Mouse (Mus musculus): ENCODE measurements around the gene Slc22a18.
A peak's percentile ranks its signal among the peaks of the same experiment; 100 is the strongest.

Slc22a18 gene

GRCm38 (mm10) chr7:143473347-143474101, at the start of gene Slc22a18:
TSS of gene Slc22a18 (plus strand) at chr7:143473736.
- DNase-seq (ENCODE audit: low read depth): no peak

GRCm38 (mm10) chr7:143428142-143428813, 45.3 kb upstream of the Slc22a18 start:
- DNase-seq (ENCODE audit: low read depth): no peak

- DNase-seq (ENCODE audit: low read depth): no peak
These were observed 44.6 kb upstream of the Slc22a18 start for GRCm38 (mm10) chr7:143428814-143429499.

DNA sequence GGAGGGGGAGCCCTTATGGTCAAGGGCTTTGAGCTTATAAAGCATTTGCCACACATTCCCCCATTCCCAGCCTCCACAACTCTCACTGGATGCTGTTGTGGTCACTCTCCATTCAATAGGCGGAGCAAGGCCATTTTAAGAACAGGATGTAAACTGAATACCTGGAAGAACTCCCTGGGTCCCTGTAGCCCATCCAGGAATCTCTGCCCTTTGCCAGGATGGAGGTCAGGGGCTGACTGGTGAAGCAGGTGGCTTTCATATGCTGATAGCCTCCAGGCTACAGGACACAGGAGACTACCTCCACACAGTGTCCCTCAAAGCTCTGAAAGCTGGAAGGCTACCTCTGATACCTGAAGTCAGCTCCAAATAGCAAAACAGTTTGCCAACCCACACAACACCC, 40.9 kb upstream of the Slc22a18 start:
- no peak for DNase-seq (ENCODE audit: low read depth)

DNA sequence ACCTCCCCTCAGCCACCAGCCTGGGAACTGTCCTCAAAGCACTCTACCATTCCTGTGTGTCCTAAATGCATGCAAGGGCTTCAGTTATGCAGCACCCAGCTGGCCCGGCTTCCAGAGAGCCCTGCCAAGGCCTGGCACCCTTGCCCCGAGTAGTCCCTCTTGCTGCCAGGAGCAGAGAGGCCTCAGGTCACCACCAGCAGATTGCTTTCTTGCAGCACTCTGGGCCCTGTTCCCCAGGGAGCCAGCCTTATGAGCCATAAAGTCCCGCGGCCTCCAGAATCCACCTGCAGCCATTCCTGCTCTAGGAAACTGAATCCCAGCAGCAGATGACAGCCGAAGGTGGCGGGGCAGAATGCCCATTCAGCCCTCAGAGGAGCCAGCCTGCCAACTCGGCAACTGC, 40.2 kb upstream of the Slc22a18 start:
- no peak for DNase-seq (ENCODE audit: low read depth)

DNA sequence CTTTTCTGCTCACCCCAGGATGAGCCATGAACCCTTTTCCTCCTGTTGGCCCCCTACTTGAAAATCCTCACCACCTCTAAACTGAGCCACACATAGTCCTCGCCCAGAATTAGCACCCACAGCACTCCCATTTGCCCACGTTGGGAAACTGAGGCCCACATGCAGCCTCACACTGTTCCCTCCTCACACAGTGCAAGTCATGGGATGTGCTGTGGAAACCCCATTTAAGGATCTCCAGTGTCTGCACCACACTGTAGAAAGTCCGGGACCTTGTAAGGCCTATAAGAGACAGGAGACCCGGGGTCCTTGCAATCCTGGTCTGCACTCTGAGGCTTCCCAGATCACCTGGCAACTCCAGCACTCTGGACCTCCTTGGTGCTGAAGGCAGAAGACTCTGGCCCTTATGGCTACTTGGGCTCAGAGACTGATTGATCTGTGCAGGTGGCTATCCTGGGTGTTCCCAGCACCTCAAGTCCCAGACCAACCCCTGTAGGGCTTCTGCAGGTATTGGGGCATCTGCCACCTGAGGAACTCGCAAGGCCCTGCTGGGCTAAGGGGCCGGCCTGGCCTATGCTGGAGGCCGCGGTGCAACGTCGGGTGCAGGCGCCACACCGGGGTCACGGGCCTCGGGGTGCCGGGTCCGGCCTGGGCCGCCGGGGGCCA, 36.2 kb upstream of the Slc22a18 start:
- no peak for DNase-seq (ENCODE audit: low read depth)

- no peak for DNase-seq (ENCODE audit: low read depth)
These were observed 35.5 kb upstream of the Slc22a18 start for GRCm38 (mm10) chr7:143437894-143438581.

DNA sequence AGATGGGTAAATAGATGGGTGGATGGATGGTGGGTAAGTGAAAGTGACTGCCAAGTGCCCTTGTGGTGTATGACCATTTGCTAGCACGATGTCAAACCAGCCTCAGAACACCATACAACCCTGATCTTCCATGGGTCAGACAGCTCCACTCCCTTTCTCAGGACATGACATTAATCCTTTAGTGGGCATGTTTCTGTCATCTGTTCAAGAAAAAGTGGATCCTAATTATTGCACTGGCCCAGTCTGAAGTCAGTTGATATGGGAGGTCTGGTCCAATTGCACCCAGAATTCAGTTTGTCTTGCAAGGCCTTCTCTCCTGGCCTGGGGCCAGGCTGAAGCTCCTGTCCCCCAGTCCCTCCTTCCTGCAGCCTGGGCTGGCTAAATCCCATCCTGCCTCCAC, 34.6 kb upstream of the Slc22a18 start:
- no peak for DNase-seq (ENCODE audit: low read depth)

DNA sequence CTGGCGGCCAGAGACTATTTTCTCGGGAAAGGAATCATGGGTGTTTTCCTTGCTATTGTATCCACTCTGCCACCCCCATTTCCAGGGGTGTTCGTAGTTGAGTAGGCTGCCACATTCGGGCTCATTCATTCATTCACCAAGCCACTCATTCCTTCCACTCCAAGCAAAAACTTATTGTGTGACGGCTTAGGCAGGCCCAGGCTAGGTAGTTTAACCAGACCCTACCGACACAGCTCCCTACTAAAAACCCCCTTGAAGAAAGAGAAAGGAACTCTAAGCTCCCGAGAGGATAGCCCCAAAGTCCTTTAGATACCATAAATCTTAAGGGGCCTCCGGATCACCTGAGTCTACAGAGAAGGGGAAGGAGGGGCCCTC, 29.0 kb upstream of the Slc22a18 start:
- no peak for DNase-seq (ENCODE audit: low read depth)

DNA sequence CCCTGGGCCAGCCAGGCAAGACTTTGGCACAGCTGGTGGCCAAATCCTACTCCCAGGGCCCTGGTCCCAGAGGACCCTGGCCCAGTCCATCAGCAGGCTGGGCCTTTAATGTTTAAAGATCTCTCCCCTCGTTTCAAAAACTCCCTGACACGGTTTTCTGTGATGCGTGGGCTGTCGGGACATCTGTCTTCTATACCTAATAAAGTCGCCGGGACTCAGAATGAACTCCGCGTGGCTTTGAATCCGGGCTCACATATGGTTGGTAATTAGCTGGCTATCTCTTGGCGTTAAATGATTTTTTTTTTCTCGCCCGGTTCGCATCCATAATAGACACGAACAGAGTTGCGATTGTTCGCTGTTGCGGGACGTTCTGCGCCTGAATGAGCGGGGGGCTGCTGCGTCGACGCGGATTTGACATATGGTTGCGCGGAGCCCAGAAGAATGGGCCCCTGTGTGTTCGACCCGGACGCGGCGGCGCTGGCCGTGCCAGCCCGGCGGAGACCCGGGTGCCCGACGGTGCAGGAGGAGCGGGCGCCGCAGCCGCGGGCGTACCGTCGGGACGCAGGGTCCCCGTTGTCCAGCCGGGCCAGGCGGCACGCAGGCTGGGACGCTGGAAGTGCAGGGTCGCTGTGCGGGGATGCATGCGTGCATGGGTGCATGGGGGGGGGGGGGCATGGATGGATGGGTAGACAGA, 28.4 kb upstream of the Slc22a18 start:
- no peak for DNase-seq (ENCODE audit: low read depth)

DNA sequence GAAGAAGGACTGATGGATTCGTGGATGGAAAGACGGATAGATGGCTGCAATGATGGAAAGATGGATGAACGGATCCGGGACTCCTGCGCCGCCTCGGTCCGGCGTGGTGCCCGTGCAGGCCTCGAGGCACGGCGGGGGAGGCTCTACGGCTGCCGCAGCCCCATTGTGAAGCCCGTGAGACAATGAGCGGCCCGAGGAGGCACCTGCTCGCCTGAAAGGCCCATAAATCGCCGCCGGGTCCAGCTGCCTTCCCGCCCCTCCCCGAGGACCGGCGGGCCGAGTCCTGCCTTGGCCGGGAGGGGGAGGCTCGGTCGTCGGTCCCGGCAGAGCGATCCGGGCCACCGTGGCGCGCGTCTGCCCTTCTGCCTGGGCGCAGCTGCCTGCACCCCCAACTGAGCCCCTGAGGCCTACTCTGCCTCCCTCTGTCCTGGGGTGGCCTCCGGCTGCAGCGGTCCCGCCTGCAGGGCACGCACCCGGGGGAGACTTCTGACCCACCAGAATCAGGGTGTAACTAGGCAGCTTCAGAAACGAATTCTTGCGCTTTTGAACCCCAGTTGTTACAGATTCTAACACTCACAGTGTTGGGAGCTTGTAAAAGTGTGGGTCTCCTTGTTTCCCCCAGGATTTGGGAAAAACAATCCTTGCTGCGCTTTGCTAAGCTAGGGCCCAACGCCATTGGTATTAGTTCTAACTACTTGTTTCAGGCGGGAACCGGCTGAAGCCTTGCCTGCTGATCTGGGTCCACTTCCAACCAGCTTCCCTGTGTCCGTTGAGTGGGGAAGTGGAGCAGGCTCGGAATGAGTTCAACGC, 27.7 kb upstream of the Slc22a18 start:
- no peak for DNase-seq (ENCODE audit: low read depth)

- no peak for DNase-seq (ENCODE audit: low read depth)
These were observed 26.4 kb upstream of the Slc22a18 start for GRCm38 (mm10) chr7:143447130-143447529.

DNA sequence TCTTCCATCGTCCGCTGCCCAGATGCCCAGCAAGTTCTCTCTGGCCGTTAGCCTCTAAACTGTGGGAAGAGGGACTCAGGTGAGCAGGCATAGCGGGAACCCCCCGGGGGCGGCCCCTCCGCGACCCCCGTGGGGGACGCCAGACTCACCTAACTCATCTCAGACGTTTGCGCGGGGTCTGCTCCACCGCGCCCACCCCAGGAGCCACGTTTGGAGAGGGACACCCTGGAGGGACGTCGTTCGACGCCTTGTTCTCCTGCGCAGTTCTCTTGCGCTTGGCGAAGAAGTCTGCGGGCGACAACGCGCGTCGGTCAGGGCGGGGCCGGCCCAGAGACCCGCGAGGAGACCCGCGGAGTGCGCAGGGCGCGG, 14.6 kb upstream of the Slc22a18 start:
- no peak for DNase-seq (ENCODE audit: low read depth)

GRCm38 (mm10) chr7:143459332-143460211, 14.0 kb upstream of the Slc22a18 start:
- peak; percentile 24 for DNase-seq (ENCODE audit: low read depth)

GRCm38 (mm10) chr7:143460217-143460834, 13.2 kb upstream of the Slc22a18 start:
- DNase-seq (ENCODE audit: low read depth): no peak

GRCm38 (mm10) chr7:143460874-143461273, 12.7 kb upstream of the Slc22a18 start, which contains the start of gene Cdkn1c:
TSS of gene Cdkn1c (minus strand) at chr7:143461050.
- peak; percentile 89 for DNase-seq (ENCODE audit: low read depth)

DNA sequence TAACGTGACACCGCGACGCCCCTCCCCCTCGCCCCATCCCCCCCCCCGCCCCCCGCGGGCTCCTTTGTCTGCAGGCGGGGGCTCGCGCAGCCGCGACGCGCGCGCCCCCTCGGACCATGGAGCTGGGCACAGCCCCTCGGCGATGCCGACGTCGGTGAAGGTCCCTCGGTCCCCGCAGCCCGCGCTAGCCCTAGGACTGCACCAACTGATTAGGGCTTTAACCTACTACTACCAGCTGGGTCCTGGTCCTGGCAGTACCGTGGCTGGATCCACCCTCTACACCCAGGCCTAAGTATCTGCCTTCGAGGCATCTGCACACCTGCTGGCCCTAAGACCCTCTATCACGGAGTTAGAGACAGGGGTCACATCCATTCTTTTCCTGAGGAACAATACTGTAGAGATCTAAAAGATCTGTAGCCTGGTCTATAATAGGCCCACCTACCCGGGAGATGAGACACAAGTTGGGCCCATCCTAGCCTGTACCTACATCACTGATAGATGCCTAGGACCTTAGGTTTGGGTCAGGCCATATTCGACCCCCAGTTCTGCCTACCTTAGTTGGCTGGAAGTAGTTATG, 12.2 kb upstream of the Slc22a18 start:
- no peak for DNase-seq (ENCODE audit: low read depth)

- DNase-seq (ENCODE audit: low read depth): peak; percentile 22
These were observed 11.6 kb upstream of the Slc22a18 start for GRCm38 (mm10) chr7:143461920-143462319.

DNA sequence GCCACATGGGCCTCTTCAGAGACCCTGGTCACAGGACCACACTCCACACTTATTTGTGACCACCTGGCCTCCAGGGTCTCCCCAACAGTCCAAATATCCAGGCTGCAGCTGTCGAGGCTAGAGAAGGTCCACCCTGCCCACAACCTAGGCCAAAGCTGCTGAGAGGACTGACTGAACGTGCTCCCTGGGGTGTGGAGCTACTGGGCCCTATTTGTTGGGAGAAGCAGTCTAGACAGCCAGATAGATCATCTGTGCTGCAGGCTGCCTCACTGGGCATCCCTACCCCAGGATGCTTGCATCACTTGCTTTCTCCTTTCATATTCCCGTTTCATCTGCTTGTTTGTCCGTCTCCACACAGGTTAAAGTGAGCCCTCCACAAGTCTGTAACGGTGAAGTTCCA, 11.0 kb upstream of the Slc22a18 start:
- DNase-seq (ENCODE audit: low read depth): no peak

Measured in induced T-regulatory cell, adult 2 months (primary cell).